Mouse (Mus musculus) gastrocnemius, adult 18-20 months (tissue): ENCODE measurements at regions not wholly inside any gene's neighbourhood (a gene's known extent, or its start where the extent isn't known, plus 50 kb on each side); places are given as distances from the start of the nearest gene placed in this dataset.

ENCODE experiments used
- DNase-seq: peaks from one replicate; pipeline ENCODE4 v3.0.0; 2021; ENCODE audit warnings: low spot score

DNA sequence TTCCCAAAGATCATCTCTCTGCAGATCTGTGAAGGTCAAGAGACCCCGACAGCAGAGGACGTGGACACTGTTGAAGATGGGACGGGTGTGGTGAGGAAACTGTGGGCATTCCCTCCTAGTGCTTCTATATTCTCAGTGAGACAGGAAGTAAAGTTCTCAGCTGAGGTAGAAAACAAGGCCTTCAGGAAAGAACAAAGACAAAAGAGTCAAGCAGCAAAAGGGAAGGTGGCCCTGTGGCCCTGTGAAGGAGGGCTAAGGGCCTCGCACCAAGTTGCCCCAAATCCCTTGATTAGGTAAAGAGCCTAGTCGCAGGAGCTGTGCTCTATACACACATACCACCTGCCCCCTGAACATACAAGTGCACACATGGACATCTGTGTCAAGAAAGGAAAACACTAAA, 66.8 kb upstream of the Thy1 start:
- DNase-seq: no peak

DNA sequence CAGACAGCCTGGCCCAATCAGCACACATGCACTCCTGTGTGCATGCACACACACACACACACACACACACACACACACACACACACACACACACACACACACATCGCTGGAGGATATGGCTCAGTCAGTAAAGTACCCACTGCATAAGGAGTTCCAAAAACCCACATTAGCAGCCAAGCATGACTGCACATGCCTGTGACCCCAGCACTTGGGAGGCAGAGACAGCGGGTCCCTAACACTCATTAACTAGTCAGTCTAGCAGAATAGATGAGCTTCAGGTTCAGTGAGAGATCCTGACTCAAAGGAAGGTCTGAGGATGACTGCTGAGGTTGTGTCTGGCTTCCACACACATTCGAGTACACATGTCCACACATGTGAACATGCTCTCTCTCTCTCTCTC, 65.4 kb upstream of the Thy1 start:
- DNase-seq: no peak

DNA sequence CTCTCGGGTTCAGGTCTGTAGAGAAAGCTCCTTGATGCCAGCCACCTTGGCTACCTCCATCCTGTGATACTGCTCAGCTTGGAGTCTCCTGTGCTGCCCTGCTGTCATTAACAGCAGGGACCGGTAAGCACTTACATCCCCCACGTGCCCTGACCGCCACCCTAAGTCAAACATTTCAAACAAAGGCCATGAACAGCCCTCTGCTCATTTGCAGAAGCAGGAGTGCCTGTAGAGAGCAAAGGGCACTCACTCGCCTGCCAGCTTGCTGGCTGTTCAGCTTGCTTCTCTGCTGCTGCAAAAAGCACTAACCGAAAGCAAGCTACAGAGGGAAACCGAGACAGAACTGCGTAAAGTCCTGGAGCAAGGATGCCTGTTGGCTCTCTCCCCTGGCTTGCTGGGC, 61.8 kb upstream of the Thy1 start:
- no peak for DNase-seq

DNA sequence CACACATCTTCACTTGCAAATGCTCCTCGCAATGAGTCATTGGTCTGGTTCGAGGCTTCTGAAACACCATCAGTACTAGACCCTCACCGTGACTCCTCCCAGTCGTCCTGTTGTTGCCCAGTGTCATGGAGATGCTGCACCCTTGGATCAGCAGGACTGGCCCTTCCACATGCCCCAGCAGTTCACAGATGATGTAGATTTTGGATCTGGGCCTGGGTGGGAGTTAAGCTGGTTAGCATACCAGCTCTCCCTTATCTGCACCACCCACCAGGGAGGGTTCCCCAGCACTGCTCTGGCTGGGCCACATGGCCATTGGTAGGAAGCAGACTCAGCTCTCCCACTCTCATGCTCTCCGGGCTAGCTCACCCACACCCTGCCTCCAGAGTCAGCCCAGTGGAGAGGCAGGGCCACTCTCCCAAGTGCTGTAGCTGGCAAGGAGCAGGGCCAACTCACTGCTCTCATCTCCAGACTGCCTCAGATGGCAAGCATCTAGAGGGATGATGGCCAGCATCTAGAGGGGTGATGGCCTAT, 60.8 kb upstream of the Thy1 start:
- DNase-seq: peak; percentile 23

DNA sequence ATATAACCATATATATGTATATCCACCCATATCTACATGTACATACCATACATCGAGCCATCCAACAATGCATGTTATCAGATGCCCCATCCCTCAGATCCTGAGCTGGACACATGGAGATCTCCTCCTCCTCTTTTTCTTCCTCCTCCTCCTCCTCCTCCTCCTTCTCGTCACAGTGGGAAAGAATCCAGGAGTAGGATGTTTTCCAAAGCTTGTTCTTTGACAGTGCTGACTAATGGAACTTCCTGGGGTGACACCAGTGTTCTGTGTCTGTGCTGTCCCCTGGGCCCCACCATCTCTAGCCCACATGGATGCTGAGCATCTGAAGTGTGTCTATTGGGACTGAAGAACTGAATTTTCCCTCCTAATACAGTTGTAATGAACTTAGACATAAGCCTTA, 60.0 kb upstream of the Thy1 start:
- peak; percentile 38 for DNase-seq

DNA sequence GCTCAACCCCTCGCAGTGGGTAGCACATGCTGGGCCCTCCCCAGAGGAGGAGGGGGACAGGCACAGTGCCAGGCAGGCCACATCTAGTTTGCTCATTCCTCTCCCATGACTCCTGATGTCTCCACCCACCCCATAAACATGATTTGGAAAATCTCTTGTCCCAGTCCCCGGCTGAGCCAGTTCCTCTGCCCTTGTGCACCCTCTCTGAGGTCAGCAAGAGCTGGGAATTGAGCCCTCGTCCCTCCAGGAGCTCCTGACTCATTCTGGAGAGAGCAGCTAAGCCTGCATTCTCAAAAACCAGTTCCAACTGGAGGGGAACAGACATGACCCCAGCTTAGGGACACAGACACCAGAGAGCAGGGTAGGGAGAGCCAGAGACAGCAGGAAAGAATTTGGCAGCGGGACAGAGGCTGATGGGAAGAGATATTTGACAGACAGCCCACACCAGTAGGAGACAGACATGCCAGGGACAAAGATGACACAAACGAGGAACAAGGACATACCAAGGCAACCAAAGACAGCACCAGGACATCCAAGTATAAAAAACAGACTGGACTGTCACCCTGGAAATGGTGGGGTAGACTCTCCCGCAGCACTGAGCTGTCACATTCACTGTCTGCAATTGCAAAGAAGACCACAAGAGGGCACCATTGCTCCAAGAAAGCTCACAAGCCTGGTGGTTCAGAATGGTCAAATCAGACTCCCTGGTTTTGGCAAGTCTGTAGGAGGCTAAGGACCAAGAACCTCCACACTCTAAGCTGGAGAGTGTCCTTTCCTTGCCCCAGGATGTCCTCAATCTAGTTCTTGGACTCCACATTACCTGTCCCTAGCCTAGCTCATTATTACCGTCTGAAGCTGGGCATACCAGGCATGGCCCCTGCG, 58.8 kb upstream of the Thy1 start:
- DNase-seq: peak; percentile 94

DNA sequence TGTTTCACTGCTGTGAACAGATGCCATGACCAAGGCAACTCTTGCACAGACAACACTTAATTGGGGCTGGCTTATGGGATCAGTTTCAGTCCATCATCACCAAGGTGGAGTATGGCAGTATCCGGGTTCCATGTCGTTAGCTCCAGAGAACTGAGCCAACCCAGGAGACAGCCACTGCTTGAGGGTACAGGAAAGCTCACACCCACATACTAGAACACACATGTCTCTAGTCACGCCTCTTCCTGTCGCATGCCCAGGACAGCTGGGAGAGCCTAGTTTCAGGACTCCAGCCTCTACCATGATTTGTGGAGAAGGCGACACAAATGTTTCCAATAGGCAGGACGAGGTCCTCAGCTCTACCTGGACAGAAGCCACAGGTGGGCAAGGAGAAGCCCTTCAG, 55.2 kb upstream of the Thy1 start:
- no peak for DNase-seq

DNA sequence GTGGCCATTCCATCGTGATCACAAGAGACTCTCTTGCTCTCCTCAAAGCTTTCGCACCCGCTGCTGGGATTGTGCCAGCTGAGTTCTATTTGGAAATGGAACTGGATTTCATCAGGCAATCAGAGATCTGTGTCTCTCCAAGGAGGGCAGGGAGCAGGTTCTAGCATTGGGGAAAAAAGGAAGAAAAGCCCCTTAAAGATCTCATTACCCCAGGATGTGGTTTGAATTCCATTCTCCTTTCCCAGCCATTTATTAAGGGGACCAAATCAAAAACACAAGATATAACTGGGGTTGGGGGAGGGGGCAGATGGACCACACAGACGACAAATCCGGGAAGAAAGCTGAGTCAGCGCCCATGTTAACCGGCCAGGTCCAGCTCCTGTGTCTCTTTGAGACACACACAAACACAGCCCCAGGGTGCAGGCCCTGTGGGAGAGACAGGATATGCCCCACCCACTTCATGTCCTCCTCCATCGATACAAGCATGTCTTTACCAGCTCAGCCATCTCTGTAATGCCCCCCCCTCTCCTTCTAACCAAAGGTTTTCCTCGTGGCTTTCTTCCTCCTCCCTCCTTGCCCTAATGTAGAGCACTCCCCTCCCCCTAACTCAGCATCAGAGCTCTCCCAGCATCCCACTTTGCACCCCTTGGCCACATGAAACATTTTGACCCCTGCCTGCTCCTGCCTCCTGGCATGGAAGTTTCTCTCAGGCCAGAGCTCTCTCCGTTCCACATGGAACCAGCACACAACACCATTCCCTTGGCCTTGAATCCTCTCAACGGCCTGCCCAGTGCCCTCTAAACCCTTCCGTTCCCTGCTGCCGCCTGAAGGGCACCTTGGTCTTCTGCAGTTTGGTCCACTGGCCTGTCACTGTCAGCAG, 54.0 kb upstream of the Thy1 start:
- DNase-seq: peak; percentile 36

DNA sequence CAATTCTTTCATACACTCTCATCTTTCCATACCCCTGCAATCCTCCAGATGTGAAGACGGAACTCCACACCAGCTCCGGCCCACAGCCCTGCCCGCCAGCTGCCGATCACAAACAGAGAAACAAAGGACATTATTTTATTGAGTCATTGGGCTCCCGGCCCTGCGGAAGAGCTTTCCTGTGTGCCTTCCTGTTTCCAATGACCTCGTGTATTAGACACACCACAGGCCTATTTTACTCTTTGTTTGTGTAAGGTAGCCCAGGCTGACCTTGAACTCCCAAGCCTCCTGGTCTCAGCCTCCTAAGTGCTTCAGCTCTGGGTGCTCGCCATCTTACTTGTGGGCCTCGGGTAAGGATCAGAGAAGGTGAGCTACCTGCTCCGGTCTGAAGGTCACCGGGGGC, 53.1 kb upstream of the Thy1 start:
- no peak for DNase-seq

DNA sequence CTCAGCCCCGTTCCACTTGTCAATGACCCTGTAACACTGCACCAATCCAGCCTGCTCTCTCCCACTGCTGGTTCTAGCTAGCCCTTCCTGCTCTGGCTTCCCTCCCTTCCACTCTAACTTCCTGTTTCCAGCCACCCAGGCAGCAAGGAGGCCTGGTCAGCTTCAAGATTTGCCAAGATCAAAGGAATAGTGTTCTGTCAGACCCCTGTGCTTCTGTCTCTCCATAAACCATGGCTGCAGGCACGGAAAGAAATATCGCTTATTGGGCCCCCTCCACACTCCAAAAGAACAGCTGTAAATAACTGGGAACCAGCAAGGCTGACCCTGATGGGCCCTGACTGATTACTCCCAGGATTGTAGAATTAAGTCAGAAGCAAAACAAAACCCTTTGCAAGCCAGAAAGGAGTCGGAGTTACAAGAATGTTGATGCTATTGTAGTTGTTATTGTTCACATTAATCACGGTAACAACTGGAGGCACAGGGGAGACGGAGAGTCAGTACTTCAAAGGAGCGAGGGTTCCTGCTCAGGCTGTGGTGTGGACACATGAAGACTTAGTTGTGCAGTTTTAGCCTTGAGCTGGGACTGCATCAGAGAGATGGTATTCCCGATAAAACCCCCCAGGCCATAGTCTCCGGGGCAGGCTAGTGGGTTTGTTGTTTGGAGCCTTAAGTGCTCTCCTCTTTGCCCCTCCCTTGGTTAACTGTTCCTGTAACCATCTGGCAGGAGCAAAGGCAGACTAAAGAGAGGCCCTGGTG, 49.8 kb upstream of the Thy1 start:
- no peak for DNase-seq
